Mouse (Mus musculus): Measurements from ENCODE around the gene Orm2.

The Orm2 gene

GRCm38 (mm10) chr4:63362150-63362549 is at the start of gene Orm2:
Gene Orm2, plus strand, starts transcription at chr4:63362449.
- peak; percentile 33 to 65 for DNase-seq (ENCODE audit: low spot score in 2 of 2)

- no peak for DNase-seq (ENCODE audit: low spot score in 2 of 2)
Observed at GRCm38 (mm10) chr4:63314063-63314462, 48.2 kb upstream of the Orm2 start.

GRCm38 (mm10) chr4:63316076-63316746 is 46.0 kb upstream of the Orm2 start:
- peak; percentile 47 to 62 for DNase-seq (ENCODE audit: low spot score in 2 of 2)

- peak in 1 of 2 experiments; percentile 41 for DNase-seq (ENCODE audit: low spot score in 2 of 2)
Observed at GRCm38 (mm10) chr4:63319566-63319965, 42.7 kb upstream of the Orm2 start.

- DNase-seq (ENCODE audit: low spot score in 2 of 2) = no peak
Observed at GRCm38 (mm10) chr4:63323275-63323815, 38.9 kb upstream of the Orm2 start.

- no peak for DNase-seq (ENCODE audit: low spot score in 2 of 2)
Observed at GRCm38 (mm10) chr4:63333403-63333802, 28.8 kb upstream of the Orm2 start.

GRCm38 (mm10) chr4:63338414-63339076 is 23.7 kb upstream of the Orm2 start:
- DNase-seq (ENCODE audit: low spot score in 2 of 2) = no peak

GRCm38 (mm10) chr4:63342491-63342890 is 19.8 kb upstream of the Orm2 start:
- no peak for DNase-seq (ENCODE audit: low spot score in 2 of 2)

- no peak for DNase-seq (ENCODE audit: low spot score in 2 of 2)
Observed at GRCm38 (mm10) chr4:63343608-63344007, 18.6 kb upstream of the Orm2 start.

GRCm38 (mm10) chr4:63344295-63344694 is 18.0 kb upstream of the Orm2 start, which contains the start of gene Orm1:
Gene Orm1, plus strand, starts transcription at chr4:63344560.
- DNase-seq (ENCODE audit: low spot score in 2 of 2) = no peak

GRCm38 (mm10) chr4:63345261-63345660 is 17.0 kb upstream of the Orm2 start:
- DNase-seq (ENCODE audit: low spot score in 2 of 2) = no peak

- no peak for DNase-seq (ENCODE audit: low spot score in 2 of 2)
Observed at GRCm38 (mm10) chr4:63346659-63347058, 15.6 kb upstream of the Orm2 start.

- no peak for DNase-seq (ENCODE audit: low spot score in 2 of 2)
Observed at GRCm38 (mm10) chr4:63348524-63348923, 13.7 kb upstream of the Orm2 start.

- peak; percentile 75 to 76 for DNase-seq (ENCODE audit: low spot score in 2 of 2)
Observed at GRCm38 (mm10) chr4:63355877-63356665, 6.2 kb upstream of the Orm2 start, which contains the start of gene Orm3. Gene Orm3, plus strand, starts transcription at chr4:63356162.

GRCm38 (mm10) chr4:63356981-63357570 is 5.2 kb upstream of the Orm2 start:
- peak in 1 of 2 experiments; percentile 32 for DNase-seq (ENCODE audit: low spot score in 2 of 2)

- DNase-seq (ENCODE audit: low spot score in 2 of 2) = no peak
Observed at GRCm38 (mm10) chr4:63359861-63360260, 2.4 kb upstream of the Orm2 start.

- DNase-seq (ENCODE audit: low spot score in 2 of 2) = peak; percentile 65 to 85
Observed at GRCm38 (mm10) chr4:63368577-63368976, 6.3 kb downstream of the Orm2 start.

- DNase-seq (ENCODE audit: low spot score in 2 of 2) = no peak
Observed at GRCm38 (mm10) chr4:63370897-63371296, 8.6 kb downstream of the Orm2 start.

GRCm38 (mm10) chr4:63371890-63372289 is 9.6 kb downstream of the Orm2 start:
- peak in 1 of 2 experiments; percentile 21 for DNase-seq (ENCODE audit: low spot score in 2 of 2)

GRCm38 (mm10) chr4:63373404-63373803 is 11.2 kb downstream of the Orm2 start:
- DNase-seq (ENCODE audit: low spot score in 2 of 2) = no peak

- DNase-seq (ENCODE audit: low spot score in 2 of 2) = no peak
Observed at GRCm38 (mm10) chr4:63374331-63374730, 12.1 kb downstream of the Orm2 start.

GRCm38 (mm10) chr4:63375367-63375766 is 13.1 kb downstream of the Orm2 start:
- DNase-seq (ENCODE audit: low spot score in 2 of 2) = no peak
